Mouse (Mus musculus) olfactory bulb, adult 2 months (tissue): ENCODE results near the gene Csrnp3.

Experiments
- CTCF ChIP-seq: fragments of 200-500 bp; IDR thresholded peaks from 2 replicates; pipeline ENCODE4 v1.5.1; 2012; ENCODE audit warnings: low read depth, mild to moderate bottlenecking, low read length, moderate library complexity; ENCODE audit not compliant: insufficient read depth
- POLR2A ChIP-seq: fragments of 200-500 bp; IDR thresholded peaks from 2 replicates; pipeline ENCODE4 v1.6.1; 2012; ENCODE audit warnings: mild to moderate bottlenecking, low read depth, low read length, moderate library complexity; ENCODE audit not compliant: insufficient read depth

- TF ChIP-seq CTCF (no peak), POLR2A (no peak)
Measured at GRCm38 (mm10) chr2:65847463-65848110, 2.0 kb downstream of the Csrnp3 start.
